Mouse (Mus musculus): ENCODE results near the gene Smox.

Smox gene

GRCm38 (mm10) chr2:131510531-131510930, 19.2 kb downstream of the Smox start:
- no peak for DNase-seq (ENCODE audit: extremely low read depth, low read depth, low spot score)

GRCm38 (mm10) chr2:131513477-131513876, 22.2 kb downstream of the Smox start:
- no peak for DNase-seq (ENCODE audit: extremely low read depth, low read depth, low spot score)

GRCm38 (mm10) chr2:131514055-131514621, 22.8 kb downstream of the Smox start:
- no peak for DNase-seq (ENCODE audit: extremely low read depth, low read depth, low spot score)

GRCm38 (mm10) chr2:131517550-131517949, 26.3 kb downstream of the Smox start:
- no peak for DNase-seq (ENCODE audit: extremely low read depth, low read depth, low spot score)

GRCm38 (mm10) chr2:131518790-131519189, 27.5 kb downstream of the Smox start:
- no peak for DNase-seq (ENCODE audit: extremely low read depth, low read depth, low spot score)

GRCm38 (mm10) chr2:131520743-131521142, 29.4 kb downstream of the Smox start:
- no peak for DNase-seq (ENCODE audit: extremely low read depth, low read depth, low spot score)

- no peak for DNase-seq (ENCODE audit: extremely low read depth, low read depth, low spot score)
Measured at GRCm38 (mm10) chr2:131527061-131527460, 35.8 kb downstream of the Smox start.

- no peak for DNase-seq (ENCODE audit: extremely low read depth, low read depth, low spot score)
Measured at GRCm38 (mm10) chr2:131529898-131530622, 38.8 kb downstream of the Smox start.

GRCm38 (mm10) chr2:131530623-131531008, 39.3 kb downstream of the Smox start:
- no peak for DNase-seq (ENCODE audit: extremely low read depth, low read depth, low spot score)

- DNase-seq (ENCODE audit: extremely low read depth, low read depth, low spot score), result peak; percentile 23
Measured at GRCm38 (mm10) chr2:131531271-131531670, 40.0 kb downstream of the Smox start.

- DNase-seq (ENCODE audit: extremely low read depth, low read depth, low spot score), result no peak
Measured at GRCm38 (mm10) chr2:131535168-131535567, 43.9 kb downstream of the Smox start.

- no peak for DNase-seq (ENCODE audit: extremely low read depth, low read depth, low spot score)
Measured at GRCm38 (mm10) chr2:131538341-131538740, 47.0 kb downstream of the Smox start.

- DNase-seq (ENCODE audit: extremely low read depth, low read depth, low spot score), result no peak
Measured at GRCm38 (mm10) chr2:131539780-131540179, 48.5 kb downstream of the Smox start.

- DNase-seq (ENCODE audit: extremely low read depth, low read depth, low spot score), result no peak
Measured at GRCm38 (mm10) chr2:131541686-131542085, 50.4 kb downstream of the Smox start.

- DNase-seq (ENCODE audit: extremely low read depth, low read depth, low spot score), result no peak
Measured at GRCm38 (mm10) chr2:131542531-131542930, 51.2 kb downstream of the Smox start.

GRCm38 (mm10) chr2:131545386-131546307, 54.4 kb downstream of the Smox start:
- DNase-seq (ENCODE audit: extremely low read depth, low read depth, low spot score), result no peak

GRCm38 (mm10) chr2:131546308-131546700, 55.0 kb downstream of the Smox start:
- DNase-seq (ENCODE audit: extremely low read depth, low read depth, low spot score), result no peak

GRCm38 (mm10) chr2:131546745-131547408, 55.6 kb downstream of the Smox start:
- no peak for DNase-seq (ENCODE audit: extremely low read depth, low read depth, low spot score)

GRCm38 (mm10) chr2:131548330-131548729, 57.0 kb downstream of the Smox start:
- no peak for DNase-seq (ENCODE audit: extremely low read depth, low read depth, low spot score)

GRCm38 (mm10) chr2:131549090-131549489, 57.8 kb downstream of the Smox start:
- no peak for DNase-seq (ENCODE audit: extremely low read depth, low read depth, low spot score)

- DNase-seq (ENCODE audit: extremely low read depth, low read depth, low spot score), result no peak
Measured at GRCm38 (mm10) chr2:131550474-131550873, 59.2 kb downstream of the Smox start.

All from fat pad, adult 2 months (tissue).